Mouse (Mus musculus): ENCODE data around the gene Adssl1.

DNA sequence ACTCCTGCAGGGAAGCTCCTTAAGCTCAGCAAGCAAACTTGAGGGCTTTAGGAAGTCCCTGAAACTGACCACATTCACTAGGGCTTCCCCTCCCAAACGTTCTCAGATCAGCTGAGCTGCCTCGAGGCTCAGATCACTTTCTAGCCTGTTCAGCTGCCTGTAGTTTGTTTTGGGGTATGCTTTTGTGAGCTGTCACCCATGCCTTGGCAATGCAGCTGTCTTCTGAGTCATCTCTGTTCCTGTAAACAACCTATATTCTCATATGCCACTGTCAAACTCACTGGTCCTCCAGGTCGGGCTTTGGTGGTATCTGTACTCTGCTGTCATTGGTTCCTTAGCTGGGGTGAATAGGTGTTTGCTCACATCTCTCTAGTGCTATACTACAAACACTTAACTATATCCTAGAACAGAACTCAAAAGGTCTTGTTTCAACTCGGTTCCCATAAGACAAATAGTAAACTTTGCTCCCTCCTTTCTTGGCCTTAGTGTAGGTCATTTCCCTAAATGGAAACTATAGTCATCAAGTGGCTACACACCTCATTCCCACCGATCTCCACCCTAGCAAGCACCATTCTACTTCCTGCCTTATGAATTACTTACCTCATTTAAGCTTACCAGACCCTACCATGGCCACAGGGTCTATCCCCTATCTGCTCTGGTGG is 32.1 kb downstream of the Adssl1 start:
- no peak for TF ChIP-seq CTCF (conservative IDR thresholded peaks at IDR 0.05 in 1 of 2, IDR thresholded peaks at IDR 0.05 in 1 of 2; ENCODE audit: low read depth in 2 of 2, low read length in 2 of 2)
- no peak for TF ChIP-seq POLR2A (IDR thresholded peaks at IDR 0.05; ENCODE audit: low read depth, low read length)
- TF ChIP-seq EP300 (IDR thresholded peaks at IDR 0.05; ENCODE audit: low read length) = no peak
- no peak for TF ChIP-seq MAFK (IDR thresholded peaks at IDR 0.05; ENCODE audit: insufficient replicate concordance, low read length)
- no peak for TF ChIP-seq PAX5 (IDR thresholded peaks at IDR 0.05; ENCODE audit: low read length)
- no peak for TF ChIP-seq CHD2 (IDR thresholded peaks at IDR 0.05; ENCODE audit: low read length)
- TF ChIP-seq MEF2A (IDR thresholded peaks at IDR 0.05; ENCODE audit: borderline replicate concordance, low read depth, low read length) = no peak
- no peak for TF ChIP-seq POLR2AphosphoS2 (IDR thresholded peaks at IDR 0.05; ENCODE audit: low read depth, low read length)
- no peak for TF ChIP-seq MAX (IDR thresholded peaks at IDR 0.05; ENCODE audit: low read length)
